Mouse (Mus musculus) right cerebral cortex, postnatal 4 days (tissue): ENCODE data around the gene Pald1.

Source experiments
- DNase-seq: peaks from one replicate; pipeline ENCODE4 v3.0.0-alpha.2; 2022

Pald1 gene

DNA sequence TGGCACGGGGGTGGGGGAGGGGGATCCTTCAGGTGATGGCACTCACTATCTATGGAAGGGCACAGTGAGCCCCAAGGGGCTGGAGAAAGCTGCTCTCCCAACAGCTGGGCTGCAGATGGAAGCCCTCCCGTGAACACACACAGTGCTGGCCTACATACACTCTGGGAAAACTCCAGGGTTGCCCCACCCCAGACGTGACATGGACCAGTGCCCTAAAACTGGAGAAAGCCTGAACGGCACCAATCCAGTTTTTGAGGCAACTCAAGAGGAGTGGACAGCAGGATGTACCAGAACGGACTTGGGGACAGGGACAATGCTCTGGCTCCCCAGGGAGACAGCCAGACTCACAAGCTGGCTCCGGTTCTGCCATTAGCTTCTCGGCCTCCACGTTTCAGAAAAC lies 58.6 kb downstream of the Pald1 start:
- no peak for DNase-seq

DNA sequence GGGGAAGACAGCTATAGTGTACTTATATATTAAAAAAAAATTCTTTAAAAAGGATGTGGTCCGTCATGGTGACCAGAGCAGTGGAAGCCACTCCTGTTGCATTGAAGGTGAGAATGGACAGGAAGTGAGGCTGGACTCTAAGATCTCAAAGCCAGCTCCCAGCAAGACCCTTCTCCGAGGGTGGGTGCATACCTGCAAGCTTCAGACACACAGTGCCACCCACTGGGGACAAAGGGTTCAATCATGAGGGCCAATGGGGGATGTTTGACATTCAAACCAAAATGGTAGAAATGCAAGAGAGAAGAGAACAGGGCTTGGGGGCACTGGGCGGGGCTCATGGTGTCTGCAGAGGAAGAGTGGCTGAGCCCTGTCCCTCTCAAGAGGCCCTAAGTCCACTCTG lies 64.8 kb downstream of the Pald1 start:
- DNase-seq = no peak

DNA sequence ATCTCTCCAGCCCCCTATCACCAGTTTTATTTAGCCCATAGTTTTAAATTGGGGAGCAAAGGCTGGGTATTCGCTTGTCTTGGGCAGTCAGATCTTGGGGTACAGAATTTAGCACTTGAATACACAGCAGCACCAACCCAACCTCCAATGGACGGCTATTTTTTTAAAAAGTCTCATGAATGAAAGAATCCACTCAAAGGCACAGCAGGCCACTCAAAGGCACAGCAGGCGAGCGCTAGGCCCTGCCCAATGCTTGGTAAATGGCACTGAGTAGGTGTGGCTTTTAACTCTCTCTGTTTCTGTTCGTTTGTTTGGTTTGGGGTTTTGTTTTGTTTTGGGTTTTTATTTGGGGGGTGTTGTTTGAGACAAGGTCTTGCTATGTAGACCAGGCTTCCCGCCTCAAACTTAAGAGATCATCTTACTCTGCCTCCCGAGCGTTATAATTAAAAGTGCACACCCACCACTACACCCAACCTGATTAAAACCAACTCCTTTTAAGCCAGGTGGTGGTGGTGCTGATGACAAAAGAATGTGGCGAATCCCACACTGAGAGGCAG lies 67.9 kb downstream of the Pald1 start:
- DNase-seq = no peak

DNA sequence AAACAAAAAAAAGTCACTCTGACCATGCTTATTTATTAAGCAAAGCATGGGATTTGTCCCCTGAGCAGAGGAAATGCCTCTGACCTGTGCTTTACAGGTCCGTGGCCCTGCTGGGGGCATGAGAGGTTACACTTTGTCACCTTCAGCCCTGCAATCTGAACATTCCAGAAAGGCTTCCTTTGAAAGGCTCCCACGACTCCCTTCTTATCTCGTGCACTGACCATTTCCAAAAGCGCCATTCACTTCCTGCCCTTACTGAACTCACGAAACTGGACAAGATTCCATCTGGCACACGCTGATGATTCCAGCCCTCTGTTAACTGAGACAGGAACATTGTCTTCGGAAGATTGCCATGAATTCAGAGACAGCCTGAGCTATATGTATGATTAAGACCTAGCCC lies 69.6 kb downstream of the Pald1 start:
- DNase-seq = no peak

DNA sequence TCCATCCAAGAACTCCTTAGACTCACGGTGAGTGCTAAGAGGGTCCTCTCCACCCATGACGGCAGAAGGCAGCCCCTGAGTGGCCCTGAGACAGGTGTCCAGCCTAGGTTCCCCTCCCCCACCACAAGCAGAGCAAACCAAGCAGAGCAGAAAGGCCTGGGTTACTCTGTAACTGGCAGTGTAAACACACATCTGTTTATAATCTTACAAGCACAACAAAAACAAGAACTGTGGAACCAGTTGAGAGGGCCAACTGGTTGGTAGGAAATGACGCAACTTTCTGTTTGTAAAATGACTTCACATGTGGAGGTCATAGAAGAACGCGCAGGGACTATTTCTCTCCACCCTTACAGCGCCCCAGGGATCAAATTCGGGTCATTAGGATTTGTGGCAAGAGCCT lies 70.6 kb downstream of the Pald1 start:
- no peak for DNase-seq

DNA sequence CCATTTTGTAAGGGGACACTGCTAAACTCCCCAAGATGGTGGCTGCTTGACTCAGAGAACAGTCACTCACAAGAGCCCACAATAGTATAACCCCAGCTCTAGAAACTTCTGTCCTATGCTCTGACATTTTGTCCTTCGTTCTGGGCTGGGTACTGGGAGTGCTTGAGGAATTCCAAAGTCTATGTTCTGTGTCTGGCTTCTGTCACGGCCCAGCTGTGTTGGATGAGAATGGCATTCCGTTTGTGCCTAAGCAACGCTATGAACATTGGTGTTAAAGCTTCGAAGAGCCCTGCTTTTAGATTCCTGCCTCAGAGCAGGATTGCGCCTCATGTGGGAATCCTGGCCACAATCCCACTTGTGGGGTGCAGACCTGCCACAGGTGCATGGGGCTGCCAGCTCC lies 71.2 kb downstream of the Pald1 start:
- DNase-seq = no peak

DNA sequence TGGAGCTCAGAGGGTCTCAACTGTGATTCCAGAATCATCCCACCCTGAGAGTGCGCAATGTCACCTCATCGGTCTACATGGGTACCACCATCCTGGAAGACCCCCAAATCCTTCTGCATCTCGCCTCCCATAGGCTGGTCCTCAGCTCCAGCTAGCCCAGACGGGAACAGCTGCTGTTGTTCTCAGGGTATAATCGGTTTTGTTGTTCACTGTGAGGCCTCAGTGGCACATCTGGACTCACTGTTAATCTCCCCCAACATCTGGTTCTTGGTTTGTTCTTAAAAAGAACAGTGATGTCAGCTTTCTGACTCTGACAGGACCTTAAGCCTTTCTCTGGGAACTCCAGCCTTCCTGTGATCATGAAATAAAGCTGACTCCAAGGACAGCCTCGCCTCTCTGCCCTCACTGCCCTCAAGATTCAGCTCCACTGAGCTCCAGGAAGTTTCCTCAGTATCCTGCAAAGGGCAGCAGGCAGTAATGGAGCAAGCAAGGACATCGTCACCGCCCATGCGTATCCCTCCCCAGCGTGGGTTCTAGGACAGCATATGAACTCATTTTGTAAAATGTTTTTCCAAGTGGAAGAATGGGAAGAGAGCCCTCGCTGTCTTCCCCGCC lies 74.5 kb downstream of the Pald1 start:
- no peak for DNase-seq

DNA sequence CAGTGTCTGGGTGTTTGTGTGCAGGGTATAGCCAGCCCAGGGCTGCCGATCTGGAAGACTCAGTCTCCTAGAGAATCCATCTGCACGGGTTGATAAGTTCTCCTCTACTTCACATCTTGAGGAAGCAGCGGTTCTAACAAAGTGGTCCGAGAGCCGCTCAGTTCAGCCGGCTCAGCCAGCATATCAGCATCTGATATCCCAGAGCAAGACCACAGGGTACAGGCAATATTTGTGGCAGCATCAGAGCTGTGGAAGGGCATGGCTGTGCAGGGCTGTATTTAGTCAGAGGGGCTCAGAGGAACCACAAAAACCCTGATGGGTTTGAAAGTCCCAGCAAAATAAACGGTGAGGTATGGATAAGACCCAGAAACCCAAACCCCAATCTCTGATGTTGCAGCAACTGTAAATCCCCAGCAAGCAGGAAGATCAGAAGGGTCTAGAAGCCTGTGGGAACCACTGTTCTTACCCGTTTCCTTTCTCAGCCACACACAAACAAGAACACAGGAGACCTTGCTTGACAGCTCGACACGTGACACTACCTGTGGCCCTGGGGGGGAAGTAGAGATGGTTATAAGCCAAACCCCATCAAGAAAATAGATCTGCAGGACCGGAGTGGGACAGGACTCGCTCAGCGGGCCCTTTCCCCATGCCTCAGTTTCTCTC lies 77.3 kb downstream of the Pald1 start:
- DNase-seq = no peak

DNA sequence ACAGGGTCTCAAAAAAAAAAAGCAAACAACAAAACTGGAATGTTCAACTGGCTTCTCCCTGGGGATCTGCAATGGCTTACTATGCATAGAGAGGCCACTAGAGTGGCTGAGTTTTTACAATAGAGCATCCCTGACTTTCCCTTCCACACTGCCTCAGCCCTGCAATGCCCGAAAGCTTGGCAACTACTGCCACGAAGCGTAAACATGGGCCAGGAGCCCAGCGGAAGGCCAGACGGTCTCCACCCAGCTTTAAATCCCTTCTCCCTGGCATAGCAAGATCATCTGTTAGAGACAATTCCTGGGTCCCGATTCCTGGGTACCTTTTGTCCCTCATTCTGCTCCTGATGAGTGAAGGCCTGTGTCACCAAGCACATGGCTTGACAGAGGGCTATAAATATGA lies 79.3 kb downstream of the Pald1 start:
- no peak for DNase-seq

DNA sequence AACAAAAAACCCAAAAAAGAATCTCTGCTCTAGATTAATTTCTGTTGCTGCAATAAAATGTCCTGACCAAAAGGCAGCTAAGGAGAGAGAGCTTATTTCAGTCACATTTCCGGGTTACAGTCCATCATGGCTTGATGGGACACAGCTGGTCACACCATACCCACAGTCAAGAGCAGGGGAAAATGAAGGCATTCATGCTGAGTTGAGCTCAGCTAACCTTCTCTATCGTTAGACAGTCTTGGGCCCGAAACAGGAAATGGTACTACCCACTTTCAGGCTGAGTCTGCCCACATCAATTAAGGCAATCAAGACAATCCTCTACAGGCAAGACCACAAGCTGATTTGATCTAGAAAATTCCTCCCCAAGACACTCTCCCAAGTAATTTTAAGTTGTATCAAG lies 82.3 kb downstream of the Pald1 start:
- DNase-seq = no peak

DNA sequence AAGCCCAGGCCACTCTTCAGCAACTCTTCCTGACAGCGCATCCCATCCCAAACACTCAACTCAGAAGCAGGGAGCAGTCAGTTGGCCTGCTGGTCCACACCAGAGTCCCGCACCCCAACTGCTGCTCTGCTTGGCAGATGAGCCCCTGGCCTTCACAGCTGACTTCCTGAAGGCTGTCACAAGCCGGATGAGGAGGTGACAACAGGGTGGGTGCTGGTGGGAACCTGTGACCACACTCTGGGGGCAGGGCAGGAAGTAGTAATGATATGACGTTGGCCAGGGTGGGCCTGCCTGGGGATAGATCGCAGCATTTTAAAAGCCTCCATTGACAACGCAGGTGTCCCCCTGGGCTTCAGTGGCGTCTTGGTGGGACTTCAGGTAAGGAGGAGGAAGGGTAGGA lies 85.9 kb downstream of the Pald1 start, which contains the start of gene Prf1:
Gene Prf1 (plus strand): TSS at position 357 of the 400 bp plus-strand sequence.
- no peak for DNase-seq

DNA sequence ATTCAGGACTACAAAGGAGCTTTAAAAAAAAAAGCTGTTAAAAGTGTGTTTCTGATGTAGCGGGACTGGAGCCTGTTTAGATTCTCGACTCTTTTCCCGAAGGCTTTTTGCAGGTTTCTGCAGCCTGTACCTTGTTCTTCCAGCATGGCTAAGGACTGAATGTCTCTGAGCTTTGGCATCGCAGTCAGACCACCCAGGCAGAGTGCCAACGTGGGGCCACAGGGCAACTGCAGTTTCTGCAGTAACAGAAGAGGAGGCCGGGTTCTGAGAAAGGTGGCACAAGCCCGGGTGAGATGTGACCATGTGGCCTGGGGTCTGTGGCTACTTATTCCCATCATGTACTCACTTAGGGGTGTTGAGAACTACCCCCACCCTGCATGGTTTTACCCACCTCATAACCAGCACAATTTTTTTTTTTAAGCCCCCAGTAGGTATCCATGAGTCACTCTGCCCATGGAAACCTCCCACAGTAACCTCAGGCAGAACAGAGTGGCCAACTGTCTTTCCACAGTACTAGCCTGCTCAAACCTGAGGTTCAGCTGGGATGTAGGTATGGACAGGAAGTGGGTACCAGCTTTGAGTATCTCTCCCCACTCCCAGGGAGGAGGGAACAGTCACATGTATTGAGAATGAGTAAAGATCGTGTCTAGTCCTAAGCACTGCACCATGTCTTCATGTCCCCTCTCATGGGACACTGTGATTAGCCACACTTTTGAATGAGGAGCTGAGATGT lies 86.5 kb downstream of the Pald1 start:
- peak; percentile 22 for DNase-seq

DNA sequence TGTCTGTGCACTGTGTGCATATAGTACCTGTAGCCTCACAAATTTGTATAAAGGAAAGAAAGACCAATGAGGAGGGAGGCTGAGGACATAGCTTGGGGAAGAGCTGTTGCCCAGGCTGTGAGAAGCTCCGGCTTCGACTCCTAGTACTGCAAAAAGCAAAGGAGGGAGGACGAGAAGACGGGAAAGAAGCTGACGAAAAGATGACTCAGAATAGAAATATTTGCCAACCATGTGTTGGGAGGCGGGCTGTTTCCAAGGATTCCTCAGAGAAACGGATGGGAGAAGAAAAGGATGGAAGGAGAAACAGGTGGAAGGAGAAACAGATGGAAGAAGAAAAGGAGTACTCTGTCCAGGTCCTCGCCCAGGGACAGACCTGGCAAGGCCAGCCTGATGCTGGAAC lies 89.1 kb downstream of the Pald1 start:
- no peak for DNase-seq

DNA sequence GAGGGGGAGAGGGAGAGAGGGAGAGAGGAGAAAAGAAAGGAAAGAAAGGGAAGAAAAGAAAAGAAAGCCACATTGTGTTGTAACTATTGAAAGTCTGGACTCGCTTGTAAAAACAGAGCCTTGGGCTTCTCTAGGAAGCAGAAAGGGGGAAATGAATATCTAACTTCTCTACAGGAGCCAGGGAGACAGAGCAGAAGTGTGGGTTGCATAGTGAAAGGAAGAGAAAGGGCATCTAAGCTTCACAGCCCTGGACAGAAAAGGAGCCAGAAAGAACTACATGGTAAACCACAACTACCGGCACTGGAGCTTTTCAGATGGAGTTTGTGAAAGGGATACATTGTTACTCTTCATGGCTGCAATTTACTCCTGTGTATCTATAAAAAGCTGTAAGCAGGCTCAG lies 92.9 kb downstream of the Pald1 start:
- no peak for DNase-seq

DNA sequence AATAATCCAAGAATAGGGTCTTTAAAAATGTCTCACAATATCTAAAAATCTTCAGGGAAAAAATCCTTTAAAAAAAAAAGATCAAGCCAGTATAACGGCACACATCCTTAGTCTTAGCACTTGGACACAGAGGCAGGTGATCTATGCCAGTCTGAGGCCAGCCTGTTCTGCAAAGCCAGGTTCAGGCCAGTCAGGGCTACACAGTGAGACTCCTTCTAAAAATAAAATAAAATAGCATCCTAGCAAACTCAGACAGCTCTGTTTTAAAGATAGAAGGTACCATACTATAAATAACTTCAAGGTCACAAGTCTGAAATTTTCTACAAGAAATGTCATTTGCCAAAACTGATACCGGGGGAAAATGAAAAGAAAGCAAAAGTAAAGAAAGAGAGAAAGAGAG lies 93.3 kb downstream of the Pald1 start:
- DNase-seq = no peak

DNA sequence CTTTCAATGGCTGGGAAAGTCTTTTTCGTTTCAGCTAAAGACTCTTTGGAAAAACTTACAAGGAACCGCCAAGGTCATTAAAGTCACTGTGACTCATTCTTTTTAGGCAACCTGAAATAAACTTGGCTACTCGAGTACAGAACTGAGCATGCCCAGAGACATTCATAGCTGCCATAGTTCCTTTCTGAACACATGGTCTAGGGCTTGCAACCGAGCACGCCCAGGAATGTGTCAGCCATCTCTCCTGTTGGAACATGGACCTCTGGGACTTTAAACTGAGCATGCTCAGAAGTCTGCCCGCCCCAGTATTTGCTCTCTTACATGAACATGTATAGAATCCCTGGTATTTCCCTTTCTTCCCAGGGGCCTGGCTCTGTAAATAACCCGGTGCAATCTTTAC lies 97.1 kb downstream of the Pald1 start:
- DNase-seq = no peak

DNA sequence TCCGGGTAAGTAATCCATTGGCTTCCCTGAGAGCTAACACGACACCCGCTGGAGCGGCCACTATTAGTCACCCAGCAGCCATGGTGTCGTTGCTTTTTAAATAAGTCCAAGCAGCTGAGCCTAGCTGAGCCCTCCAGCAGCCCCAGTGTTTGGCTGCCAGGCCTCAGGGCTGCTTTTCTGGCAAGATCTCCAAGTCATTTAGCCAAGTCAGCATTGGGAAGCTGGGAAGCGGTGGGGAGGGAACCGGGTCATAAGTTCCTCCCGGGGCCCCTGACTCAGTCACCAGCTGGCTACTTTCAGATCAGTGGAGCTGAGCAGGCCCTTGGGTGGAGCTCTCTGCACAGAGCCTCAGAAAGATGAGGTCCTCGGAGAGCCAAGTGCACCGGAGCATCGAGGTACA lies 98.1 kb downstream of the Pald1 start:
- no peak for DNase-seq

DNA sequence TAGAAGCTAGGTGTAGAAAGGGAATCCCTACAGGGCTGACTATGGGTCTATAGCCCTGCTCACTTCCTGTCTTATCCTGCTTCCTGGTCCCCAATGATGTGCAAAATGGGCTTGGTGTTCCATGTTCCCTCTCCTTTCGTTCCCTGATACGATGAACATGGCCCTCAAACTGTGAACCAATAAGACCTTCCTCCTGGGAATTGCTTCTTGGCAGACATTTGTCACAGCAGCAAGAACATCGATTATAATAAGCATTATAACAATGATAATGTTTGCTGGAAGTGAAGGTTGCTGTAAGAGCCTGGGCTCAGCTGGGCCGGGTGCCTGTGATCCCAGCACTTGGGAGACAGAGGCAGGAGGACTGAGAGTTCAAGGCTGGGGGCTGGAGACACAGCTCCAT lies 99.0 kb downstream of the Pald1 start:
- DNase-seq = no peak

DNA sequence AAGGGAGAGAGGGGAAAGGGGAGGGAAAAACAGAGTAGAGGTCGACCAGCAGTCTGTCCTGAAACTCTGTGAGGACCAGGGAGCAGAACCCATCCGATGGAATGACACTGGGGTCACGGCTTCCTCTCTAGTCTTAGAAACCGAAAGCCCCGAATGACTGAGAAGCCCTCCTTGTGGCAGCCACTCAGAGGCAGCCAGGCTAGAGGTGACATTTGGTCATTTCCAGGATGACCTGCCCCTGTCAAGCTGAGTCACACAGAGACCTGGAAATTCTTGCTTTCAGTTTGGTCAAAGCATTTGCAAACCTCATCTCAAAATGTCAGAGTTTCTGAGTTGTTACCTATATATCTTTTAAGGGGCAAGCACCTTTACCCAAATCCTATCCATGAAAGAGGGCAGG lies 102.2 kb downstream of the Pald1 start:
- DNase-seq = no peak

DNA sequence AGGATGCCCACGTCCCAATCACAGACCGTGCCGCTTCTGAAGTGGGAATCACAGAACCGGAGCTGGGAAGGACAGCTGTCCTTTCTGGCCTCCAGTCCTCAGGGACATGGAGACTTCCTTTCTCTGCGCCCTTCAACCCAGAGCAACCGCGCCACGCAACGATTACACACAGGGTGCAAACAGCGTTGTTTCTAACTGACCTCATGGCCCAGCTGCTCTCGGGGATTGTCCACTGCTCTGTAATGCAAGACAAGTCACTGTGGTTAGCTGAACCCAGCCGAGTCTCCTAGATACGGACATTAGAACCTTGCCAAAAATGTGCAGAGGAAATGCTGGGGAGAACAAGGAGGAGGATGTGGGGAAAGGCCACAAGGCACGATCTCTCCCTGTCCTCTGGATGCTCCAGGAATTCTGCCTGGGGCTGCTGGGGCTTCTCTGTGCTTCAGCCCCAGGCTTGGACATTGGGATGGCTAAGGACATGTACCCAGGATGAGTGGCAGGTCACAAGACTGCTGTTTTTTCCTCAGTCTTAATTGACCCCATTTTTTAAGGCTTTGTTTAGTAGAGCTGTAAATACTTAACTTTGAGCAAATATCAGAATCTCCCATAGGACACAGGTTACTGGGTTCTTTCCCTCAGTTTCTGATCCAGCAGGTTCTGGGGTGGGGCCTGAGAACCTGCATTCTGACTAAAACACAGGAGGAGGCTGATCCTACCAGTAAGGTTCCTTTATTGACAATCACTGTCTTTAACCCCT lies 105.2 kb downstream of the Pald1 start:
- DNase-seq = no peak

DNA sequence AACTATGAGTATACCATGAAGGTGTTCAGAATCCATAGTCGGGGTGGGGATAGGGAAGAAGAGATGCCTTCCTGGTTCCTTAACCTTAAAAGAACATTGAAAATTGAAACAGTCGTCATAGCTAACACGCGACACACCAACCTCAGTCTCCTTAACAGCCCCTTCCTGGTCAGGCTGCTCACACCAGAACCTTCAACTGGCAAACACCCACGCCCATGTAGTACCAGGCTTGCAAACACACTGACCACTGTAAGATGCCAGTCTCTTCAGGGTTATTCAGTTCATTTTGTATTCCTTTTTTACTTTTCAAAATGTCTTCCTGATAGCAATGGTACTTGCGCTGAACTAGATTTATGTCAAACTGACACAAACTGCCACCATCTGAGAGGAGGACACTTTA lies 106.3 kb downstream of the Pald1 start:
- DNase-seq = no peak

DNA sequence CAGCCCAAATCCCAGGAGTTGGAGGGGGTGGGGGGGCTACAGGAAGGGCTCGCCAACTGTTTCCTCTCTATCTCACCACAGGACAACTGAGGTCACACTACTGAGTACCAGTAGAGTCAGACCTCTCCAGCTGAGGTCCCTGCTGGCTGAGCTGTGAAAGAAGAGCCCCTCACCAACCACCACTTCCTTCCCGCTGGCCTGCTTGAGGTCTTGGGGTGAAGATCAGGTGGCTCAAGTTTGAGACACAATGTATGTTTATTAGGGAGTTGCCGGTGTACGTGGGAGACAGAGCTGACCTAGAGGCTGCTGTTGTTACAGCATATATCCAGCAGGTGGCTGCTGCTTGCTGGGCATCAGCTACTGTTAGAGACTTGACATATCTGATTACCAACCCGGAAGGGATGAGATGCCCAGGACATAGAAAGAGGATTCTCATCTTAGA lies 107.6 kb downstream of the Pald1 start:
- no peak for DNase-seq

DNA sequence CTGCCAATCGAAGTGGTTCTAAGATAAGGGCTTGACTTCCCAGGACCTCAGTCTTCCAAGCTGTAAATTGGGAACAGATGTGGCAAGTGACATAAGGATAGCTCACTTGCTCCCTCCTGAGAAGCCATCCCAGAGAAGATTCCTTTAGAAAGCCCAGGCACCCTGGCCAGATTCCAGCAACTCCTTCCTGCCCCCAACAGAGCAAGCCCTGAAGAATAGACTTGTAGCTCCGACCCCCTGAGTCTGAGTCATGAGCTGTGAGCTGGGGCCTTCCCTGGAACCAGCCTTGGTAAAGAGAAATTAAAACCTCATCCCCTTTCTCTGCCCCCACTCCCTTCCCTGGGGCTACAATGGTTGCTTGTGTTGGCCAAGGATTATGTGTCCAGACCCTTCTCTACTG lies 108.8 kb downstream of the Pald1 start:
- DNase-seq = no peak
